Mouse (Mus musculus) embryonic facial prominence, embryonic 10.5 days (tissue): Measurements from ENCODE around the gene Gm42906. TPM values are rescaled to one million over a fixed set of nuclear protein-coding genes. Genes with fewer than 3 reads are reported as not detected.

ENCODE experiments used
- DNase-seq: peaks from one replicate; pipeline ENCODE4 v3.0.0-alpha.2; 2017; ENCODE audit warnings: low spot score
- H3K27ac ChIP-seq: fragments of 300-500 bp; sonication (generic); replicated peaks from 2 replicates; pipeline ENCODE4 v1.5.1; 2016; ENCODE audit warnings: mild to moderate bottlenecking
- H3K27me3 ChIP-seq: fragments of 300-500 bp; sonication (generic); replicated peaks from 2 replicates; pipeline ENCODE4 v1.6.1; 2016; ENCODE audit warnings: low read depth, mild to moderate bottlenecking; ENCODE audit not compliant: poor library complexity, severe bottlenecking
- H3K36me3 ChIP-seq: fragments of 300-500 bp; sonication (generic); replicated peaks from 2 replicates; pipeline ENCODE4 v1.6.1; 2016; ENCODE audit warnings: mild to moderate bottlenecking, moderate library complexity
- H3K4me1 ChIP-seq: fragments of 300-500 bp; sonication (generic); 2 replicates; pipeline ENCODE4 v1.6.1; 2016
- H3K4me3 ChIP-seq: fragments of 300-500 bp; sonication (generic); 2 replicates; pipeline ENCODE4 v1.5.1; 2016; ENCODE audit warnings: mild to moderate bottlenecking, moderate library complexity
- H3K9me3 ChIP-seq: fragments of 300-500 bp; sonication (generic); 2 replicates; pipeline ENCODE4 v1.6.1; 2016; ENCODE audit warnings: mild to moderate bottlenecking
- WGBS: fragments of 180-500 bp; shearing (Covaris S2); methylation state at CpG from one replicate; pipeline ENCODE4 v1.1.7; 2016; 5-methylcytosine and 5-hydroxymethylcytosine counted together
- polyA plus RNA-seq: library from polyadenylated mRNA; unstranded; fragments of >200 nt; fragmentation: Nextera tagmentation; extraction: Ambion mirVana; gene quantifications from 2 replicates; pipeline ENCODE4 v1.2.1, GENCODE M21; 2016

Gm42906 gene
- polyA plus RNA-seq, 1 experiment from 2014 or later, result not detected

DNA sequence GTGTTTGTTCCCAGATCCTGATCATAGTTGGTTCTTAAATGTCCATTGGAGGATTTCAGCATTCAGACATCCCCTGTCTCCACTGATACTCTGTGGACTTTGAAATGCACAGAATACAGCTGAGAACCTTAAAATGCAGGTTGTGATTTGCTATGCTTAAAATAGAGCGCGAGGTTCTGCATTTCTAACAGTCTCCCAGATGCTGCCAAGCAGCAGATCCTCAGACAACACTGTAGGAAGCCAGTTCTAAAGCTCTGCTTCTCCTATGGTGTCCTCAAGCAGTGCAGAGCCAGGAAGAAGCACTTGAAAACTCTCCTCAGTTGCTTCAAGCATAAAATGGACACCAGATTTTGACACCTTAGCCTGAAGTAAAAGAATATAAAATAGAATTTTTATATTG, 48.1 kb downstream of the Gm42906 start:
- 88% methylated on average over 2 of the region's 2 CpGs for WGBS
- Histone ChIP-seq H3K27ac (no peak overlapping the region), H3K36me3 (no peaks in the 10 kb centered on the region), H3K4me3 (no peak overlapping the region), H3K9me3 (no peaks in the 10 kb centered on the region), H3K27me3 (no peaks in the 10 kb centered on the region), H3K4me1 (no peaks in the 10 kb centered on the region)
- DNase-seq, result no peak

DNA sequence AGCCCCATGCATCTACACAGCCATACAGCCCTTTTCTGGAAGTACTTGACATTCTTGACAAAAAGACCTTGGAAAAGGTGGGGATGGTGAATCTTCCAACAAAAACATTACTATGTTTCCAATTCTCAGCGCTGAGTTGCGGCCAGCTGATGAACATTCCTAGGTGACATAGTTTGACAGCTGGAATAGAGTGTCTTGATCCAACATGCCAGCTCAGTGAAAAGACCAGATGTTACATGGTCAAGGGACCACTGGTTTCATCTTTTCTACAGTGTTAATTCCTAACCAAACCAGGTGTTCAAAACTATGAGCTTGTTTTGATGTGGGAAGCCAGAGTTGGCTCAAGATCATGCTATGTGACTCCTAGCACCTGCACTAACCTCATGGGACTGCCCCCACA, 48.8 kb downstream of the Gm42906 start:
- Histone ChIP-seq H3K9me3 (no peaks in the 10 kb centered on the region), H3K27ac (no peak overlapping the region), H3K4me1 (no peaks in the 10 kb centered on the region), H3K4me3 (no peak overlapping the region), H3K27me3 (no peaks in the 10 kb centered on the region), H3K36me3 (no peaks in the 10 kb centered on the region)
- WGBS, result 83% methylated on average over 2 of the region's 2 CpGs
- no peak for DNase-seq

DNA sequence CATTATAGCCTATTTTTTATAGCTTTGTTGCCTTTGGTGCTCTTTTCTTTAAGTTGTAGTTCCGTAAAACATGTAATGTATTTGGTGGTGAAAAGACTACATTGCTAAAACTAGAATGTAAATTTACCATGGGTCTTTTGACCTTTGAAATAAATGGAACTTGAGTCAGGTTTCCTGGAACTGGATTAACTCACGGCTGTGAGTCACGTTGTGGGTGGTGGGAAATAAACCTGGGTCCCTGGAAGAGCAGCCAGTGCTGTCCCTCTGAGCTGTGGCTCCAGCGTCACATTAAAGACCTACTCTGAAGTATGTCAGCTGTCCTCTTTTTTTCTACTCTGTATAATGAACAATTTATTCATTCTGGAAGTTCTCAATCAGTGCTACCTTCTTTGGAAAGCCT, 51.0 kb downstream of the Gm42906 start:
- no peaks in the 10 kb centered on the region for H3K4me1 ChIP-seq
- H3K27ac ChIP-seq, result no peak overlapping the region
- no peaks in the 10 kb centered on the region for H3K9me3 ChIP-seq
- no peaks in the 10 kb centered on the region for H3K36me3 ChIP-seq
- 84% methylated on average over 4 of the region's 4 CpGs for WGBS
- H3K4me3 ChIP-seq, result no peak overlapping the region
- no peak for DNase-seq
- H3K27me3 ChIP-seq, result no peaks in the 10 kb centered on the region

DNA sequence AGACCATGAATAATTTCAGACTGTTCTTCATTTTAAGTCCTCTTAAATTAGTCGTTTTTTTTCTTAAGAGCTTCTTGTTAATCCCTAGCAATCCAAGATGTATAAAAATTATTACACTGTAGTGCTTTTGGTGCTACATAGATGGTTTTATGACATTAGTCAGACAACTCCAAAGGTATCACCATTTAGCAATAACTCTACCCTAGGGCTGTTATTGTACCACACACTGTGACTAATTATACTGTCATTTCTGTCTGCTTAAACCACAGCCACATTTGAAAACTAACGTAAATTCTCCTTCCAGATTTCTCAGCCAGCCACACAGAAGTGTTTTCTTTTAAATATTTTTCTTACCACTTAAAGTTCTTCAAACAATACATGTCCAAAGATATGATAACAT, 53.1 kb downstream of the Gm42906 start:
- no peaks in the 10 kb centered on the region for H3K36me3 ChIP-seq

DNA sequence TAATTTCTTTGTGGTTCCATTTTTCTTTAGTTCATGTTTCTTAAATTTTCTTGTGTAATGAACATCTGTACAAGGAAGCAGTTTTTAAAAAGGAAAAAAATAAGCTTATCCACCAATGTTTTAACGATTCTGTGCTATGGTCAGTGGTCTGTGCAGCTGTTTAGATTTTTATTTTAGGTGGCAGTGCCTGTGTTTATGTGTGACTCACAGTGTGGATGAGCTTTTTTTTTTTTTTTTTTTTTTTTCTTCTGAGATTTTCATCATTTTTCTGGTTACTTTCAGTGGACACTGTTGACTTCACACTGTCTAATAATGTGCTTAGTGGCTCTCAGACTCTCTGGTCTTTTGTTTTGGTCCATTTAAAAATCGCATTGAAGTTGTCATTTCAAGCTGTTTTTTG, 56.8 kb downstream of the Gm42906 start:
- WGBS, result 94% methylated on average over 2 of the region's 2 CpGs
- Histone ChIP-seq H3K36me3 (no peaks in the 10 kb centered on the region), H3K9me3 (no peaks in the 10 kb centered on the region), H3K27ac (no peak overlapping the region), H3K27me3 (no peaks in the 10 kb centered on the region), H3K4me3 (no peak overlapping the region), H3K4me1 (peaks cover 14% of the 10 kb centered on the region)
- DNase-seq, result no peak

More for the DNA sequence above, 53.1 kb downstream of the Gm42906 start:
- DNase-seq, result no peak
- Histone ChIP-seq H3K27me3 (no peaks in the 10 kb centered on the region), H3K4me3 (no peak overlapping the region), H3K4me1 (no peaks in the 10 kb centered on the region), H3K9me3 (no peaks in the 10 kb centered on the region), H3K27ac (no peak overlapping the region)
- WGBS, result 76% methylated on average over 2 of the region's 2 CpGs

DNA sequence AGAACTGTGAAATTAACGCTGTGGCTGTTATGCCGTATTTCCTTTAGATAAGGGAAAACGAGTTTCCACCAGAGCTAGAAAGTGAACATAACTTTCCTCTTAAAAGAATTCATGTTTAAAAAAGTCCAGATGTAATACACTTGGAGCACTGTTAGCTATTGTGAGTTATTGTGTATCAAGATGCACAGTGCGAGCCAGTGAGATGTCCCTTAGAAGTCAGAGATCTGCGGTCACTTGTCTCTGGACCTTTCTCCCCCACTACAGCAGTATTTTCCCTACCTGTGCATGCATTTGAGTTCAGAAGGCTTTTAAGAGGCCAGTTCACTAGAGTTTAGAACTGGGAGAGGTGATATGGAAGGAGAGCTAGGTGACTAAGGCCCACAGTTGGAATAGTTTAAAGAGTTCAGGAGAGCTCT, 58.6 kb downstream of the Gm42906 start:
- 67% methylated on average over 5 of the region's 5 CpGs for WGBS
- H3K4me3 ChIP-seq, result peak overlapping the region; percentile 62
- DNase-seq, result no peak

DNA sequence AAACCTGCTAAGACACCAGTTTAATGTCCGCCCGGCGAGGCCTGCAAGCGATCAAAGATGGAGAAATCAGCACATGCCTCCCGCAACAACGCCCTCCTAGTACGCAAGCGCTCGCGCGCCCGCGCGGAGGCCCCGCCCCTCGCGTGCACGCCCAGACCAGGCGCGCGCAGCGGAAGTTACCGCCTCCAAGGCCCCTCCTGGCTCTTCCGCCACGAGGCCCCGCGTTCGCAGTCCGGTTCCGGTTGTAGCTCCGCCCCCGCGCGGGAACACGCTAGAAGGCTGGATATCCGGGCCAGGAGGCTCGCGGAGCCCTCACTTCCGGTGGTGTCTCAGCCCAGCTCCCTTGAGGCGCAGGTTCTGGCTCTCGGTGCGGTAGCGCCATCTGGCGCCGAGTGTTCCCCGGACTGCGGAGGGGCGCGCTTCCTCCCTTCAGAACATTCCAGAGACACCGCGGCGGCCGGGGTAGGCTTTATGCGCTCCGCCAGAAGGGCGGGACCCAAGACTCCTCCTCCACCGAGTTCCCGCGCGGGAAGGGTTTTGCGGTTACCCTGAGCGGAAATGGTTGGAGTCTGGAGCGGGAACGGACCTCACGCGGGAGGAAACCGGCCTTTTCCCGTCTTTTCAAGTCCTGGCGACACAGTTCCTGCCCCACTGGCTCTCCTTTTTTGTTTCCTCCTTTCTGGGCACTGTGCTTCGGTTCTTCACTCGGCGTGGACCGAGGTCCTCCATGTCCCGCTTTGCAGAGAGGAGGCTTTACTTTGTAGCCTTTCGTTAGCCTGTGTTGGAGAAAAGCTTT, 59.4 kb downstream of the Gm42906 start:
- Histone ChIP-seq H3K9me3 (no peaks in the 10 kb centered on the region), H3K4me1 (peaks cover 14% of the 10 kb centered on the region), H3K27ac (peak overlapping the region; percentile 97), H3K36me3 (no peaks in the 10 kb centered on the region), H3K27me3 (no peaks in the 10 kb centered on the region), H3K4me3 (peak overlapping the region; percentile 62)
- peak; percentile 100 for DNase-seq
- WGBS, result under 1% methylated on average over 75 of the region's 75 CpGs

More for the DNA sequence above, 58.6 kb downstream of the Gm42906 start:
- Histone ChIP-seq H3K9me3 (no peaks in the 10 kb centered on the region), H3K27ac (peak overlapping the region; percentile 97), H3K27me3 (no peaks in the 10 kb centered on the region), H3K4me1 (peaks cover 14% of the 10 kb centered on the region), H3K36me3 (no peaks in the 10 kb centered on the region)

DNA sequence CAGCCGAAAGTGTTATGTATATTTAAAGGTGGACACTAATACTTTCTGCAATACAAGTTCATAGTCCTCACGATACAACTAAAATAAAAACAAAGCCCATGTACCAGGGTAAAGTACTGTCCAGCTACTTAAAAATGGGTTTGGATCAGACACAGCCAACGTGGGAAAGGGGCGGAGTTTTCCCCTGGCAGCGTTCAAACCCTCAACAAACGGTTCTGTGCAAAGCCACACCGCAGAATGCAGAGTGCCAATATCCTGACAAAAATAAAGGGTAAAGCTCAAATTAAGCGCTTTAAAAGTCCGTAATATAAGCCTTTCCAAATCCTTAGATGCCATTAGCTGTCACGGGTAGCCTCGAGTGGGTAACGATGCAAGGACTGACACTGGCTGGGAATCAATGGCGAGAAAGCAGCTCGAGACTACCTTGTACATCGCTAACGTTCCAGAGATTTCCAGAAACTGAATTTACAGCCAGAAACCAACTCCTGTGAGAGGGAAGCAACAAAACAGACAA, 60.0 kb downstream of the Gm42906 start:
- H3K4me1 ChIP-seq, result peaks cover 14% of the 10 kb centered on the region
- 15% methylated on average over 16 of the region's 16 CpGs for WGBS
- H3K27ac ChIP-seq, result peak overlapping the region; percentile 97
- H3K27me3 ChIP-seq, result no peaks in the 10 kb centered on the region
- no peak for DNase-seq
- no peaks in the 10 kb centered on the region for H3K9me3 ChIP-seq
- H3K36me3 ChIP-seq, result no peaks in the 10 kb centered on the region
- H3K4me3 ChIP-seq, result peak overlapping the region; percentile 62

DNA sequence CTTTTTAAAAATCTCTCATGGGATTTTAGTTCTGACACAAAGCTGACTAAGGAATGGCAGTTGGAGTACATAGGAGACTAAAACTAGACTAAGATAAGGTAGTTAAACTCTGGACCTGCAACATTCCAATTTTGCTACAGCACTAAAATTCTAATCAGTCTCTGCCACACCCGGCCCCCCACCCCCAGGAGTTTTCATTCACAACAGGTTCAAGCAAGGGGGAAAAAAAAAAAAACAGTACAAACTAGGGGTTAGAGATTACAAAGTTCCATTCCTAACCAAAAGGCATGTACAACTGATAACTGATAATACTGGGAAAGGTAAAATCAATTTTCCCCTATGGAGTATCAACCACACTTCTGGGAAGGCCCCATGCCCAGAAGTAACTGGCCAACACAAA, 60.6 kb downstream of the Gm42906 start:
- no peaks in the 10 kb centered on the region for H3K36me3 ChIP-seq
- no peaks in the 10 kb centered on the region for H3K27me3 ChIP-seq
- H3K4me3 ChIP-seq, result peak overlapping the region; percentile 62
- no peaks in the 10 kb centered on the region for H3K9me3 ChIP-seq
- no peak for DNase-seq
- peaks cover 14% of the 10 kb centered on the region for H3K4me1 ChIP-seq
- 87% methylated on average over 1 of the region's 1 CpGs for WGBS
- peak overlapping the region; percentile 97 for H3K27ac ChIP-seq

DNA sequence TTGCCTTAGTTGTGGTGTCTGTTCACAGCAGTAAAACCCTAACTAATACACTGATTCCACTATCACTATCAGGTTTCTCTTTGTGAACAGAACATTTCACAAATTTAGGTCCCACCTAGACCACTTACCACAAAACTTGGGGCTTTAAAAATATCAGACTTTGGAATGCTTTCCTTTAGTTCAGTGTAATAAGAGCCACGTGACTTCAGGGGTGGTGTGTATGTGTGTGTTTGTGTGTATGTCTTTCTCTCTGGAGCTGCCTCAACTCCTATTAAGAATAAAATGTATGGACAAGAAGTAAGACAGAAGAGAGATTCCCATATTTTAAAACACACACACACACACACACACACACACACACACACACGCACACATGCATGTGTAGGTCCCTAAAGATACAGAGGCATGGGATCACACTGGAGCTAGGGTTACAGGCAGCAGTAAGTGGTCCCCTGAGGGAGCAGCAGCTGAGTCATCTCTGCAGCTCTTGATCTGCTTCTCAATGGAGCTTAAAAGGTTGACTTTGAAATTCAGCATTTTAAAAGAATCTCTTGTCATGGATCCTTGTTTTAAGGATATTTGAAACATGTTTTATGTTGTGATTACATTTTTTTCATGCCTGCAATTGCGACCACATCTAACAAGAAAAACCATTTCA, 64.5 kb downstream of the Gm42906 start:
- peaks cover 7% of the 10 kb centered on the region; the same call in 1 of the 2 replicates for H3K4me1 ChIP-seq
- WGBS, result 77% methylated on average over 3 of the region's 3 CpGs

DNA sequence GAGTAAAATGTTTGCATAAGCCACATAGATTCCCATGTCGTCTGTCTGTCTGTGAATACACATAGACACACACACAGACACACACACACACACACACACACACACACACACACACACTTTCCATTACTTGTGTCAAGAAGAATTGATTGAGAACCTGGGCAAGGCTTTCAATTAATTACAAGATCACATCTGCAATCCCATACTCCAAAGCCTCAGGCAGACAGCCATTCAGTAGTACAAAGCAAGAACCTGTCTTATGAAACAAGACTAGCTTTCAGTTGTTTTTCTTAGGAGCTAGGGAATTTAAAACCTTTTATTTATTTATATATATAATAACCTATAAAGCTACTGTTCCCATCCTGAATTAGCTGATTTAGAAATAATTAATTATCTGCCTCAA, 78.3 kb downstream of the Gm42906 start:
- Histone ChIP-seq H3K27ac (no peak overlapping the region), H3K27me3 (no peaks in the 10 kb centered on the region), H3K9me3 (no peaks in the 10 kb centered on the region), H3K4me1 (no peaks in the 10 kb centered on the region), H3K4me3 (no peak overlapping the region), H3K36me3 (no peaks in the 10 kb centered on the region)
- no peak for DNase-seq
- 76% methylated on average over 1 of the region's 1 CpGs for WGBS

More for the DNA sequence above, 64.5 kb downstream of the Gm42906 start:
- DNase-seq, result no peak
- no peak overlapping the region for H3K27ac ChIP-seq
- no peak overlapping the region for H3K4me3 ChIP-seq
- H3K9me3 ChIP-seq, result no peaks in the 10 kb centered on the region
- no peaks in the 10 kb centered on the region for H3K36me3 ChIP-seq
- no peaks in the 10 kb centered on the region for H3K27me3 ChIP-seq

DNA sequence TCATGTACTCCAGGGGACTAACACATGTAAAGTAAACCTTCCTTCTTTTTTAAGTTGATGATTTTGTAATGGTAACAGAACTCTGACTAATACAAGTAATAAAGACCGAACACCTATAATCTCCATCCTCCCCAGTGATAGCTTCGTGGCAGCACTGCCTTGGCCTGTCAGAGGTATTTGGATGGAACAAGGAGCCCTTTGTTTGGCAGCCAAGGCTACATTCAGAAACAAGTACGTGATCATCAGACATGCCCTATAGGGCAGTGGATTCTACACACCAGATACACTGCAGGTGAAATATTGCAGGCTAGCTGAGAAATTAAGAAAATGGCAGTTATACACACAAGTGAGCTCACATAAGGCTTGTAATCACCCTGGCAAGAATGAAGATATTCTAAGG, 79.5 kb downstream of the Gm42906 start:
- Histone ChIP-seq H3K27me3 (no peaks in the 10 kb centered on the region), H3K4me3 (no peak overlapping the region), H3K4me1 (no peaks in the 10 kb centered on the region), H3K36me3 (no peaks in the 10 kb centered on the region), H3K27ac (no peak overlapping the region), H3K9me3 (no peaks in the 10 kb centered on the region)
- DNase-seq, result no peak
- WGBS, result 60% methylated on average over 3 of the region's 3 CpGs

DNA sequence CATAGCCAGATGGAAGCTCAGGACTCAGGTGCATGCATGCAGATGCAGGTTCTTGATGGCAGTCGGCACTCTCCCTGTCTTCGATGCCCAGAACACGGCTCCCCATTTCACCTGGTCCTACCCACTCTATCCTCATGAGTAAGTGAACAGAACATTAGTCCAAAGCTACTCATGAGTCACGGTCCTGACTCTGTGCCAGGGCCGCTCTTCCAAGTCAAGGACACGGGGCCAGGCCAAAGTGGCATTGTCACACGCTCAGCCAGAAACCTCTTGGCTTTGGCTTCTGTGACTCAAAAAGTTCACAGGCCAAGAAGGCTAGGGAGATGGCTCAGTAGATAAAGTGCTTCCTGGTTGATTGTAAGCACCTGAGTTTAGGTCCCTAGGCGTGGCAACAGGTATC, 81.3 kb downstream of the Gm42906 start:
- Histone ChIP-seq H3K36me3 (no peaks in the 10 kb centered on the region), H3K4me3 (no peak overlapping the region), H3K9me3 (no peaks in the 10 kb centered on the region), H3K27me3 (no peaks in the 10 kb centered on the region), H3K27ac (no peak overlapping the region), H3K4me1 (no peaks in the 10 kb centered on the region)
- WGBS, result 90% methylated on average over 8 of the region's 8 CpGs
- no peak for DNase-seq
